Mouse (Mus musculus) stomach, postnatal 0 days (tissue): Measurements from ENCODE around the gene Kirrel3. TPM values are rescaled to one million over a fixed set of nuclear protein-coding genes. Genes with fewer than 3 reads are reported as not detected.

Experiments used
- ATAC-seq: fragments of 200-750 bp; cut with Nextera tagmentation; 2 replicates; pipeline ENCODE4 v1.8.0; 2017; ENCODE audit not compliant: low FRiP score, low TSS enrichment
- DNase-seq: peaks from one replicate; pipeline ENCODE4 v3.0.0-alpha.2; 2016; ENCODE audit warnings: low spot score
- H3K27ac ChIP-seq: fragments of 300-500 bp; sonication (generic); replicated peaks from 2 replicates; pipeline ENCODE4 v1.5.1; 2014; ENCODE audit warnings: mild to moderate bottlenecking, control low read depth
- H3K27me3 ChIP-seq: fragments of 300-500 bp; sonication (generic); 2 replicates; pipeline ENCODE4 v1.6.1; 2014; ENCODE audit warnings: low read length; ENCODE audit not compliant: control insufficient read depth, insufficient read depth
- H3K36me3 ChIP-seq: fragments of 300-500 bp; sonication (generic); 2 replicates; pipeline ENCODE4 v1.6.1; 2014; ENCODE audit warnings: low read length, mixed read lengths; ENCODE audit not compliant: control insufficient read depth, insufficient read depth
- H3K4me1 ChIP-seq: fragments of 300-500 bp; sonication (generic); replicated peaks from 2 replicates; pipeline ENCODE4 v1.6.1; 2014; ENCODE audit warnings: antibody characterized with exemption; ENCODE audit not compliant: control insufficient read depth, insufficient read depth
- H3K4me2 ChIP-seq: fragments of 300-500 bp; sonication (generic); replicated peaks from 2 replicates; pipeline ENCODE4 v1.6.1; 2014; ENCODE audit warnings: low read depth, mild to moderate bottlenecking, control low read depth, moderate library complexity
- H3K4me3 ChIP-seq: fragments of 300-500 bp; sonication (generic); 2 replicates; pipeline ENCODE4 v1.5.1; 2014; ENCODE audit warnings: low read depth, low read length, control low read depth
- H3K9ac ChIP-seq: fragments of 300-500 bp; sonication (generic); 2 replicates; pipeline ENCODE4 v1.6.1; 2014; ENCODE audit warnings: mild to moderate bottlenecking, low read length, control low read depth, mixed read lengths
- H3K9me3 ChIP-seq: fragments of 300-500 bp; sonication (generic); 2 replicates; pipeline ENCODE4 v1.6.1; 2016; ENCODE audit warnings: low read length; ENCODE audit not compliant: control insufficient read depth
- CTCF ChIP-seq: IDR thresholded peaks from 2 replicates; pipeline ENCODE4 v1.5.1; 2016; ENCODE audit warnings: antibody characterized with exemption, low read depth, mild to moderate bottlenecking, moderate library complexity
- EP300 ChIP-seq: optimal IDR thresholded peaks from 2 replicates; pipeline ENCODE3; 2016; ENCODE audit warnings: antibody characterized with exemption
- WGBS: fragments of 180-500 bp; shearing (Covaris S2); extraction: QIAGEN DNeasy Blood & Tissue Kit; methylation state at CpG from one replicate; pipeline ENCODE4 v1.1.7; 2014; 5-methylcytosine and 5-hydroxymethylcytosine counted together
- polyA plus RNA-seq: library from polyadenylated mRNA; unstranded; fragments of >200 nt; fragmentation: Nextera tagmentation; extraction: Ambion mirVana; gene quantifications from 2 replicates; pipeline ENCODE4 v1.2.1, GENCODE M21; 2015

Gene Kirrel3
- polyA plus RNA-seq, 1 experiment from 2014 or later, result 1.4 TPM

GRCm38 (mm10) chr9:34964172-34965040 lies 478.7 kb downstream of the Kirrel3 start:
- Histone ChIP-seq H3K4me3 (no peak overlapping the region), H3K9ac (no peak overlapping the region), H3K4me1 (no peaks in the 10 kb centered on the region), H3K4me2 (no peak overlapping the region), H3K27me3 (no peaks in the 10 kb centered on the region), H3K36me3 (no peaks in the 10 kb centered on the region), H3K9me3 (no peaks in the 10 kb centered on the region), H3K27ac (no peak overlapping the region)
- 82% methylated on average over 14 of the region's 14 CpGs for WGBS
- ATAC-seq (no peak), DNase-seq (no peak)
- TF ChIP-seq EP300, result no peak
- no peak for TF ChIP-seq CTCF

DNA sequence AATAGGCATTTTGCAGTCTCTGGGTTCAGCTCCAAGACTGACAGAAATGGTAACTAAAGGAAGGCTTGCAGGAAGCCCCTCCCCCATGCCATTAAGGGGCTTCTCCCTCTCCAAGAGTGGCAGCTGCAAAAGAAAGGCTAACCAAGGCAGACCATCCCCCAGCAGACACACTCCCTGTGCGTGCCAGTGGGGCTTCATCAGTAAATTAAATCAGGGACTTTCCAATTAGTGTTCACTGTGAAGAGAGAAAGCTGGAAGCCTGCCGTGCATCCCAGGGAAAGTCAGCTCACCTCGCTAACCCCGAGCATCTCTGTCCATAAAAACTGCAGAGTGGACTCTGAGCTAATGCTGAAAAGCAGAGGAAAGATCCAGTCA lies 479.3 kb downstream of the Kirrel3 start:
- no peak overlapping the region for H3K4me2 ChIP-seq
- H3K9me3 ChIP-seq, result no peaks in the 10 kb centered on the region
- H3K4me3 ChIP-seq, result no peak overlapping the region
- no peak for DNase-seq
- H3K27me3 ChIP-seq, result no peaks in the 10 kb centered on the region
- H3K4me1 ChIP-seq, result no peaks in the 10 kb centered on the region
- WGBS, result 57% methylated on average over 4 of the region's 4 CpGs
- H3K27ac ChIP-seq, result no peak overlapping the region
- no peak overlapping the region for H3K9ac ChIP-seq
- H3K36me3 ChIP-seq, result no peaks in the 10 kb centered on the region
- no peak for TF ChIP-seq CTCF
- no peak for TF ChIP-seq EP300
- no peak for ATAC-seq

GRCm38 (mm10) chr9:34967772-34968171 lies 482.1 kb downstream of the Kirrel3 start:
- ATAC-seq (no peak), DNase-seq (no peak)
- Histone ChIP-seq H3K4me3 (no peak overlapping the region), H3K9ac (no peak overlapping the region), H3K4me1 (no peaks in the 10 kb centered on the region), H3K27me3 (no peaks in the 10 kb centered on the region), H3K27ac (no peak overlapping the region), H3K9me3 (no peaks in the 10 kb centered on the region), H3K4me2 (no peak overlapping the region), H3K36me3 (no peaks in the 10 kb centered on the region)
- TF ChIP-seq CTCF (no peak), EP300 (no peak)
- 20% methylated on average over 6 of the region's 6 CpGs for WGBS

DNA sequence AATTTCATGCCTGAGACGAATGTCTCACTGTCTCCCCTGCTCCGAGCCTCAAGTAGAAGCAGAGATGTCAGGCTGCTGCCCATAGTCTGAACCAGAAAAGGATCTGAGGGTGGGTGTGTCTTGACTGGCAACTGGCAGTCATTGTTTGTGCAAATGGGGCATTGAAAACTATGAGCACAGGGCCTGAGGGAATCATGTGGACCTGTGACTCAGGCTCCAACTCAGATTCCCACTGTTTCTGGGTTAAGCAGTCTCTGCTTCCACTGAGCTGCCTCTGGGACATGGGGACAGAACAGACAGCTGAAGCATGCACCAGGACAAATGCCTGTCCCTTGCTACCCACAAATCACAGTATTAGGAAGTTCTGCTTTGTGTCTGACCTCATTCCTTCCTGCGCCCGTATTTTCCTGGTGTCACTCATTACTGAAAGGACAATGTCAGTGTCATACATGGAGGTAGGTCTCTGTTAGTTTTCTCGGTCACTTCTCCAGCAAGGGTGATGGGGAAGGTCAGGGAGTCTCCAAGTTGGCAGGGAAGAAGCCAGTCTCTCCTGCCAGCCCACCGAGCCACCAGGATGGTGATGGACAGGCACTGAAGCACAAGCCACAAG lies 484.3 kb downstream of the Kirrel3 start:
- Histone ChIP-seq H3K27ac (no peak overlapping the region), H3K9me3 (no peaks in the 10 kb centered on the region), H3K4me3 (no peak overlapping the region), H3K36me3 (no peaks in the 10 kb centered on the region), H3K27me3 (no peaks in the 10 kb centered on the region), H3K4me1 (no peaks in the 10 kb centered on the region), H3K4me2 (no peak overlapping the region), H3K9ac (no peak overlapping the region)
- no peak for TF ChIP-seq CTCF
- TF ChIP-seq EP300, result no peak
- no peak for DNase-seq
- no peak for ATAC-seq
- WGBS, result 68% methylated on average over 6 of the region's 6 CpGs

- Histone ChIP-seq H3K9me3 (no peaks in the 10 kb centered on the region), H3K36me3 (no peaks in the 10 kb centered on the region), H3K4me2 (no peak overlapping the region), H3K27me3 (no peaks in the 10 kb centered on the region), H3K9ac (no peak overlapping the region), H3K4me1 (no peaks in the 10 kb centered on the region), H3K27ac (no peak overlapping the region), H3K4me3 (no peak overlapping the region)
- WGBS, result 97% methylated on average over 1 of the region's 1 CpGs
- DNase-seq (no peak), ATAC-seq (no peak)
- TF ChIP-seq CTCF (no peak), EP300 (no peak)
These were observed 488.6 kb downstream of the Kirrel3 start for GRCm38 (mm10) chr9:34974326-34974725.

- Histone ChIP-seq H3K27ac (no peak overlapping the region), H3K36me3 (no peaks in the 10 kb centered on the region), H3K9me3 (no peaks in the 10 kb centered on the region), H3K9ac (no peak overlapping the region), H3K4me1 (no peaks in the 10 kb centered on the region), H3K4me2 (no peak overlapping the region), H3K4me3 (no peak overlapping the region), H3K27me3 (no peaks in the 10 kb centered on the region)
- TF ChIP-seq EP300, result no peak
- TF ChIP-seq CTCF, result no peak
- WGBS, result 97% methylated on average over 6 of the region's 6 CpGs
- ATAC-seq (no peak), DNase-seq (no peak)
These were observed 489.6 kb downstream of the Kirrel3 start for GRCm38 (mm10) chr9:34975245-34975644.
